Mouse (Mus musculus) neural tube, embryonic 12.5 days (tissue): ENCODE results near the gene Gm20388. TPM values are rescaled to one million over a fixed set of nuclear protein-coding genes. Genes with fewer than 3 reads are reported as not detected.

ENCODE experiments used
- ATAC-seq: fragments of 200-750 bp; cut with Nextera tagmentation; 2 replicates; pipeline ENCODE4 v1.8.0; 2017; ENCODE audit warnings: low read depth, mild to moderate bottlenecking, moderate TSS enrichment, moderate library complexity; ENCODE audit not compliant: low FRiP score
- H3K27ac ChIP-seq: fragments of 300-500 bp; sonication (generic); 2 replicates; pipeline ENCODE4 v1.5.1; 2016
- H3K27me3 ChIP-seq: fragments of 300-500 bp; sonication (generic); replicated peaks from 2 replicates; pipeline ENCODE4 v1.6.1; 2016; ENCODE audit warnings: mild to moderate bottlenecking
- H3K36me3 ChIP-seq: fragments of 300-500 bp; sonication (generic); 2 replicates; pipeline ENCODE4 v1.6.1; 2016; ENCODE audit warnings: mild to moderate bottlenecking
- H3K4me1 ChIP-seq: fragments of 300-500 bp; sonication (generic); 2 replicates; pipeline ENCODE4 v1.6.1; 2016
- H3K4me2 ChIP-seq: fragments of 300-500 bp; sonication (generic); replicated peaks from 2 replicates; pipeline ENCODE4 v1.6.1; 2016; ENCODE audit warnings: mild to moderate bottlenecking
- H3K4me3 ChIP-seq: fragments of 300-500 bp; sonication (generic); 2 replicates; pipeline ENCODE4 v1.5.1; 2016
- H3K9ac ChIP-seq: fragments of 300-500 bp; sonication (generic); 2 replicates; pipeline ENCODE4 v1.6.1; 2016; ENCODE audit warnings: mild to moderate bottlenecking
- H3K9me3 ChIP-seq: fragments of 300-500 bp; sonication (generic); 2 replicates; pipeline ENCODE4 v1.6.1; 2016; ENCODE audit warnings: mild to moderate bottlenecking
- WGBS: fragments of 180-500 bp; shearing (Covaris S2); methylation state at CpG from one replicate; pipeline ENCODE4 v1.1.7; 2016; 5-methylcytosine and 5-hydroxymethylcytosine counted together
- polyA plus RNA-seq: library from polyadenylated mRNA; unstranded; fragments of >200 nt; fragmentation: Nextera tagmentation; extraction: Ambion mirVana; gene quantifications from 2 replicates; pipeline ENCODE4 v1.2.1, GENCODE M21; 2016

Gene Gm20388
- polyA plus RNA-seq, 1 experiment from 2014 or later: not detected

- H3K9me3 ChIP-seq: no peaks in the 10 kb centered on the region
- ATAC-seq: no peak
- WGBS: 85% methylated on average over 5 of the region's 5 CpGs
- H3K9ac ChIP-seq: no peak overlapping the region
- peaks cover 13% of the 10 kb centered on the region for H3K4me1 ChIP-seq
- H3K4me2 ChIP-seq: no peak overlapping the region
- H3K36me3 ChIP-seq: peaks cover 10% of the 10 kb centered on the region
- H3K27ac ChIP-seq: no peak overlapping the region
- H3K4me3 ChIP-seq: no peak overlapping the region
- H3K27me3 ChIP-seq: no peaks in the 10 kb centered on the region
Observed at GRCm38 (mm10) chr8:121632401-121632800, 1721.8 kb downstream of the Gm20388 start.

- H3K27ac ChIP-seq: no peak overlapping the region
- no peak overlapping the region for H3K4me3 ChIP-seq
- ATAC-seq: no peak
- H3K27me3 ChIP-seq: no peaks in the 10 kb centered on the region
- 75% methylated on average over 6 of the region's 6 CpGs for WGBS
- no peak overlapping the region for H3K4me2 ChIP-seq
- no peak overlapping the region for H3K9ac ChIP-seq
- H3K4me1 ChIP-seq: peaks cover 13% of the 10 kb centered on the region
- no peaks in the 10 kb centered on the region for H3K9me3 ChIP-seq
- no peaks in the 10 kb centered on the region for H3K36me3 ChIP-seq
Observed at GRCm38 (mm10) chr8:121635534-121635933, 1724.9 kb downstream of the Gm20388 start.

GRCm38 (mm10) chr8:121636180-121636579 is 1725.5 kb downstream of the Gm20388 start:
- 87% methylated on average over 8 of the region's 8 CpGs for WGBS
- Histone ChIP-seq H3K9me3 (no peaks in the 10 kb centered on the region), H3K27me3 (no peaks in the 10 kb centered on the region), H3K4me3 (no peak overlapping the region), H3K27ac (no peak overlapping the region), H3K9ac (no peak overlapping the region), H3K36me3 (no peaks in the 10 kb centered on the region), H3K4me2 (no peak overlapping the region), H3K4me1 (peaks cover 13% of the 10 kb centered on the region)
- no peak for ATAC-seq

GRCm38 (mm10) chr8:121642804-121643203 is 1732.2 kb downstream of the Gm20388 start:
- WGBS: 86% methylated on average over 3 of the region's 3 CpGs
- no peak overlapping the region for H3K4me2 ChIP-seq
- H3K36me3 ChIP-seq: no peaks in the 10 kb centered on the region
- no peak overlapping the region for H3K4me3 ChIP-seq
- no peaks in the 10 kb centered on the region for H3K9me3 ChIP-seq
- peaks cover 42% of the 10 kb centered on the region for H3K4me1 ChIP-seq
- no peak for ATAC-seq
- H3K27ac ChIP-seq: no peak overlapping the region
- H3K9ac ChIP-seq: peak overlapping the region; percentile 27
- no peaks in the 10 kb centered on the region for H3K27me3 ChIP-seq

GRCm38 (mm10) chr8:121643384-121643783 is 1732.7 kb downstream of the Gm20388 start:
- Histone ChIP-seq H3K4me1 (peaks cover 48% of the 10 kb centered on the region), H3K4me2 (no peak overlapping the region), H3K9me3 (no peaks in the 10 kb centered on the region), H3K36me3 (no peaks in the 10 kb centered on the region), H3K27me3 (no peaks in the 10 kb centered on the region), H3K27ac (no peak overlapping the region), H3K4me3 (no peak overlapping the region), H3K9ac (no peak overlapping the region; the same call in none of the 2 replicates)
- no peak for ATAC-seq
- WGBS: 75% methylated on average over 11 of the region's 11 CpGs

GRCm38 (mm10) chr8:121647511-121648215 is 1737.0 kb downstream of the Gm20388 start:
- peak overlapping the region; percentile 99 for H3K4me2 ChIP-seq
- H3K36me3 ChIP-seq: no peaks in the 10 kb centered on the region
- no peak overlapping the region for H3K4me3 ChIP-seq
- ATAC-seq: no peak
- H3K4me1 ChIP-seq: peaks cover 71% of the 10 kb centered on the region
- H3K9ac ChIP-seq: no peak overlapping the region
- no peak overlapping the region for H3K27ac ChIP-seq
- H3K9me3 ChIP-seq: no peaks in the 10 kb centered on the region
- H3K27me3 ChIP-seq: no peaks in the 10 kb centered on the region
- WGBS: 88% methylated on average over 12 of the region's 12 CpGs

GRCm38 (mm10) chr8:121648451-121648850 is 1737.8 kb downstream of the Gm20388 start:
- 73% methylated on average over 16 of the region's 16 CpGs for WGBS
- no peak overlapping the region for H3K27ac ChIP-seq
- H3K4me3 ChIP-seq: no peak overlapping the region
- H3K36me3 ChIP-seq: no peaks in the 10 kb centered on the region
- H3K4me2 ChIP-seq: peak overlapping the region; percentile 99
- no peaks in the 10 kb centered on the region for H3K27me3 ChIP-seq
- H3K4me1 ChIP-seq: peaks cover 63% of the 10 kb centered on the region
- H3K9ac ChIP-seq: 0 out of 2 replicates have a peak overlapping the region, but pooled peaks have one; percentile 30
- H3K9me3 ChIP-seq: no peaks in the 10 kb centered on the region
- no peak for ATAC-seq

GRCm38 (mm10) chr8:121649423-121649822 is 1738.8 kb downstream of the Gm20388 start:
- Histone ChIP-seq H3K9ac (peak overlapping the region; percentile 57; the same call in 1 of the 2 replicates), H3K36me3 (no peaks in the 10 kb centered on the region), H3K4me1 (peaks cover 63% of the 10 kb centered on the region), H3K4me3 (peak overlapping the region; percentile 88), H3K27ac (no peak overlapping the region), H3K4me2 (peak overlapping the region; percentile 99), H3K9me3 (no peaks in the 10 kb centered on the region), H3K27me3 (no peaks in the 10 kb centered on the region)
- WGBS: 81% methylated on average over 5 of the region's 5 CpGs
- no peak for ATAC-seq

- Histone ChIP-seq H3K9me3 (no peaks in the 10 kb centered on the region), H3K4me2 (peak overlapping the region; percentile 99), H3K4me3 (peak overlapping the region; percentile 88), H3K9ac (peak overlapping the region; percentile 57), H3K27ac (no peak overlapping the region), H3K27me3 (no peaks in the 10 kb centered on the region), H3K36me3 (no peaks in the 10 kb centered on the region), H3K4me1 (peaks cover 61% of the 10 kb centered on the region)
- WGBS: 57% methylated on average over 10 of the region's 10 CpGs
- no peak for ATAC-seq
Observed at GRCm38 (mm10) chr8:121649904-121650303, 1739.3 kb downstream of the Gm20388 start.

GRCm38 (mm10) chr8:121650389-121651307 is 1740.0 kb downstream of the Gm20388 start:
- Histone ChIP-seq H3K4me3 (peak overlapping the region; percentile 88), H3K4me1 (peaks cover 56% of the 10 kb centered on the region), H3K27me3 (no peaks in the 10 kb centered on the region), H3K4me2 (peak overlapping the region; percentile 99), H3K9me3 (no peaks in the 10 kb centered on the region), H3K27ac (no peak overlapping the region), H3K36me3 (no peaks in the 10 kb centered on the region), H3K9ac (peak overlapping the region; percentile 88)
- WGBS: 71% methylated on average over 20 of the region's 20 CpGs
- no peak for ATAC-seq

GRCm38 (mm10) chr8:121651308-121651873 is 1740.8 kb downstream of the Gm20388 start:
- Histone ChIP-seq H3K4me1 (peaks cover 56% of the 10 kb centered on the region), H3K36me3 (no peaks in the 10 kb centered on the region), H3K27me3 (no peaks in the 10 kb centered on the region), H3K9ac (peak overlapping the region; percentile 88), H3K4me2 (peak overlapping the region; percentile 99), H3K4me3 (peak overlapping the region; percentile 88), H3K9me3 (no peaks in the 10 kb centered on the region), H3K27ac (no peak overlapping the region)
- WGBS: 12% methylated on average over 47 of the region's 47 CpGs
- no peak for ATAC-seq

- no peak for ATAC-seq
- Histone ChIP-seq H3K9ac (peak overlapping the region; percentile 88), H3K4me2 (peak overlapping the region; percentile 99), H3K4me1 (peaks cover 56% of the 10 kb centered on the region), H3K36me3 (no peaks in the 10 kb centered on the region), H3K9me3 (no peaks in the 10 kb centered on the region), H3K27me3 (no peaks in the 10 kb centered on the region), H3K27ac (0 out of 2 replicates have a peak overlapping the region, but pooled peaks have one; percentile 15), H3K4me3 (peak overlapping the region; percentile 88)
- WGBS: under 1% methylated on average over 56 of the region's 56 CpGs
Observed at GRCm38 (mm10) chr8:121651874-121652361, 1741.3 kb downstream of the Gm20388 start.
